Mouse (Mus musculus) limb, embryonic 11.5 days (tissue): Measurements from ENCODE around the gene Svs5. TPM values are rescaled to one million over a fixed set of nuclear protein-coding genes. Genes with fewer than 3 reads are reported as not detected.

Experiments
- microRNA-seq: library from miRNA; unstranded; fragments of <30 nt; microRNA quantifications from one replicate; pipeline ENCODE4, GENCODE M21; 2016
- polyA plus RNA-seq: library from polyadenylated mRNA; unstranded; fragments of >200 nt; fragmentation: Nextera tagmentation; extraction: Ambion mirVana; gene quantifications from 2 replicates; pipeline ENCODE4 v1.2.1, GENCODE M21; 2014

Svs5 gene
- polyA plus RNA-seq, 1 experiment from 2014 or later, result not detected

Small RNAs within 50 kb of the gene (microRNA-seq; reads per million reads assigned to microRNA genes)
- not detected for gene Mir7678

Other genes with a start within 250 kb of the Svs5 start
- gene Kcns1, start 161.6 kb upstream of the Svs5 start, polyA plus RNA-seq, result 0.40 and 0.43 TPM in 2 replicates
- gene Wfdc5, start 150.0 kb upstream of the Svs5 start, polyA plus RNA-seq, result not detected in 2 replicates
- gene Wfdc12, start 142.1 kb upstream of the Svs5 start, polyA plus RNA-seq, result not detected in 2 replicates
- not detected in 2 replicates for gene Wfdc15a, start 132.6 kb upstream of the Svs5 start, polyA plus RNA-seq
- gene Wfdc15b, start 111.1 kb upstream of the Svs5 start, polyA plus RNA-seq, result not detected in 2 replicates
- gene Svs2, start 94.3 kb upstream of the Svs5 start, polyA plus RNA-seq, result not detected in 2 replicates
- gene Svs3b, start 76.1 kb upstream of the Svs5 start, polyA plus RNA-seq, result not detected in 2 replicates
- not detected in 2 replicates for gene Svs4, start 54.3 kb upstream of the Svs5 start, polyA plus RNA-seq
- gene Svs3a, start 43.5 kb upstream of the Svs5 start, polyA plus RNA-seq, result not detected in 2 replicates
- not detected in 2 replicates for gene Svs6, start 16.0 kb upstream of the Svs5 start, polyA plus RNA-seq
- gene Slpi, start 56.4 kb downstream of the Svs5 start, polyA plus RNA-seq, result 0.43 and 0.76 TPM in 2 replicates
- gene Rbpjl, start 70.4 kb downstream of the Svs5 start, polyA plus RNA-seq, result 0.04 and 0.16 TPM in 2 replicates
- gene Matn4, start 72.4 kb downstream of the Svs5 start, polyA plus RNA-seq, result 2.7 and 3.6 TPM in 2 replicates
- 22.6 and 23.6 TPM in 2 replicates for gene Sdc4, start 111.1 kb downstream of the Svs5 start, polyA plus RNA-seq
- gene Sys1, start 124.2 kb downstream of the Svs5 start, polyA plus RNA-seq, result 52.6 and 53.6 TPM in 2 replicates
- gene Gm20458, start 128.2 kb downstream of the Svs5 start, polyA plus RNA-seq, result 2.8 and 3.6 TPM in 2 replicates
- gene Trp53tg5, start 141.0 kb downstream of the Svs5 start, polyA plus RNA-seq, result not detected in 2 replicates
- 0.38 and 1.3 TPM in 2 replicates for gene Dbndd2, start 153.4 kb downstream of the Svs5 start, polyA plus RNA-seq
- 40.4 and 42.2 TPM in 2 replicates for gene Pigt, start 164.8 kb downstream of the Svs5 start, polyA plus RNA-seq
- gene Wfdc2, start 229.7 kb downstream of the Svs5 start, polyA plus RNA-seq, result 38.7 and 38.9 TPM in 2 replicates
- not detected in 2 replicates for gene Spint3, start 240.7 kb downstream of the Svs5 start, polyA plus RNA-seq